Mouse (Mus musculus): ENCODE measurements around the gene Gdf2. TPM values are rescaled to one million over a fixed set of nuclear protein-coding genes. Genes with fewer than 3 reads are reported as not detected.

Gene Gdf2
- polyA plus RNA-seq, 1 experiment from 2014 or later, result not detected

DNA sequence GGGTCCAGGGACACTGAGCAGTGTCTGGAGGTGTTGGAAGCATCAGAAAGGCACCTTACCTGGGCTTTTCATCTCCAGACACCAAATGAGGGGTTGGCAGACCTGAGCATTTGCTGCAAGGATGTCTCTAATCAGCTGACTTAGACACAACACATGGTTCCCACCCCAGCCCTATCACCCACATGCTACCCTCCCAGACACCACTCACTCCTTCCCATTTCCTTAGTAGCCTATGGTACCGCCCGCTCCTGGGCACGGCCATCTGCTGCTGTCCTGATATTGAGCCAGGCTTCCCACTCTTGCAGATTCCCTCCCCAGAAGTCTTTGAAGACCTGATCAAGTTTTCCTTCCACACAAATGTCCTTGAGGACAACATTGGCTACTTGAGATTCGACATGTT lies 17.3 kb downstream of the Gdf2 start:
- CTCF ChIA-PET, result no interaction called here
- POLR2A ChIA-PET, result no interaction called here
- no peak for TF ChIP-seq CTCF (IDR thresholded peaks at IDR 0.05)
- peaks cover 21% of the 10 kb centered on the region for H3K27me3 ChIP-seq
- ATAC-seq, result no peak
- in situ Hi-C loops (cut with MboI; ENCODE audit: low pct_unique_long_range_greater_than_20kb), result loop anchor here (5.0 kb wide), 1 partner anchor 444 kb away; no protein-coding TSS in a partner anchor
- DNase-seq (ENCODE audit: low read depth, low spot score), result no peak

DNA sequence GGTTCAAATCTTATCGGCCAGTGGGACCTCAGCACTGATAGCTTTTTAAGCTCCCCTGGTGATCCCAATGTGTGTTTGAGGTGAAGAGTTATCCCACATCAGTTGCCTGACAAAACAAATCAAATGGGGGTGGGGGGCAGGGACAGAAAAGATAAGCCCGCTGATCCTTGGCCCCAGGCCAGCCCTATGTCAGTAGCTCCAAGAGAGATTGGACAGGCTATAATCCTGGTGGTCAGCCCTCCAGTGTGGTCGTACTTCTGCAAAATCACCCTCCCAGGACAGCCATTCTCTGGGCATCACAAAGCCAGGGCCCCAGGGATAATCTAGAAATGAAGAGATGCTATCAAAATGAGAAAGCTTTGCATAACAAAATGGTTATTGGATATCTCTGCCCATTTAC lies 18.0 kb downstream of the Gdf2 start:
- H3K27me3 ChIP-seq, result peaks cover 21% of the 10 kb centered on the region
- ChIA-PET CTCF (interaction anchor here (1.4 kb wide), 1 partner anchor 14 kb away, joined by 4 read pairs; no protein-coding TSS in a partner anchor), POLR2A (no interaction called here)
- no peak for TF ChIP-seq CTCF (IDR thresholded peaks at IDR 0.05)
- in situ Hi-C loops (cut with MboI; ENCODE audit: low pct_unique_long_range_greater_than_20kb), result loop anchor here (5.0 kb wide), 1 partner anchor 443 kb away; no protein-coding TSS in a partner anchor
- ATAC-seq, result no peak
- DNase-seq (ENCODE audit: low read depth, low spot score), result no peak

DNA sequence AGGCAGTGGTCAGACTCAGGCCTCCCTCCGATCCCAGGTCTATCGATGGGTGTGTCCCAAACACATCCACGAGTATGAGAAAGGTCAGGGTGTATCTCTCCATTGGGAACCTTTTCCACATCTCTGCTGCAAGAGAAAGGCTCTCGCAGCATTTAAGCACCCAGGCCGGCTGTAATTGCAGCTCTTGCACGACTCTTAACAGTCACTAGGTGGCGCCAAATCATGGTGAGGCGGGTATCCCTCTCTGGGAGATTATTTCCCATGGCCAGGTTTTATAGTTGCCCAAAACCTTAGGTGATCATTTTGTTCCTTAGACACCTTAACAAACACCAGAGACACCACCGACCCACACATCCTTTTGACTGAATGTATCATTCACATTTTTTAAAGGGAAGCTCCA lies 18.5 kb downstream of the Gdf2 start:
- no peak for DNase-seq (ENCODE audit: low read depth, low spot score)
- ChIA-PET POLR2A (no interaction called here), CTCF (interaction anchor here (1.4 kb wide), 1 partner anchor 14 kb away, joined by 4 read pairs; no protein-coding TSS in a partner anchor)
- TF ChIP-seq CTCF (IDR thresholded peaks at IDR 0.05), result no peak
- peaks cover 21% of the 10 kb centered on the region for H3K27me3 ChIP-seq
- in situ Hi-C loops (cut with MboI; ENCODE audit: low pct_unique_long_range_greater_than_20kb), result loop anchor here (5.0 kb wide), 1 partner anchor 443 kb away; no protein-coding TSS in a partner anchor
- no peak for ATAC-seq

DNA sequence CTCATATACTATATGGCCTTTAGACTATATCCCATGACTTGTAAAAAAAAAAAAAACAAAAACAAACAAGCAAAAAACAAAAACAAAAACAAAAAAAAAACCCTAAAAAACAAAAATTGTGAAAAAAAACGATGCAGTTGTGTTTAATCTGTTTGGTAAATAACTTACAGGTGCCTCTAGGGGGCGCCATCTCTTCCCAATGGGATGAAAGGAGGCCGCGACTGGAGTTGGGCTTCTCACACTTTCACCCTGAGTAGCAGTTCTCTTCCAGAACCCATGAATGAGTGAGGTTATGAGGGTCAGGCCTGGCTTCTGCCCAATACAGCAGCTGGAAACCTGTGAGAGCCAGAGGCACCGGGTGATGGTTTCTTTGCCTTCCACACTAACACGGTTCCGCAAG lies 24.8 kb downstream of the Gdf2 start:
- no peak for TF ChIP-seq CTCF (IDR thresholded peaks at IDR 0.05)
- no peak for ATAC-seq
- POLR2A ChIA-PET, result no interaction called here
- CTCF ChIA-PET, result no interaction called here
- in situ Hi-C loops (cut with MboI; ENCODE audit: low pct_unique_long_range_greater_than_20kb), result loop anchor here (10.0 kb wide), 1 partner anchor 139 kb away; the partner anchor contains the start of gene A630023A22Rik
- peaks cover 5% of the 10 kb centered on the region for H3K27me3 ChIP-seq
- DNase-seq (ENCODE audit: low read depth, low spot score), result no peak

DNA sequence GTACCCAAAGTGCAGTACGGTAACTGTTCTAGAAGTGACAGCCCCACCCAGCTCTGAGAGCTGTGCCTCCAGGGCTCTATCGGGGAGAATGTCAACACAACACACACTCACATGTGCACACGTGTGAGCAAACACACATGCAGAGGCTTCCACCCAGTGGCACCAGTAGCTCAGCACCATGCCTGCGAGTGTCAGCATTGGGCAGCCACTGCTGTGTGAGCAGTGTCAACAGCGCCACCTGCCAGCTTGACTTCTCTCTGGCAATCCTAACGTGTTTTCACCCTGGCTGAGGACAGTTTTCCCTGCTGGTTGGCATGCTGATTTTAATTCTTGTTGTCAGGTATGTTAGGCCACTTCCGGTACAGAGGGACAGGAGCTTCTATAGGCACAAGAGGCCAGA lies 31.8 kb downstream of the Gdf2 start:
- no peak for DNase-seq (ENCODE audit: low read depth, low spot score)
- CTCF ChIA-PET, result no interaction called here
- in situ Hi-C loops (cut with MboI; ENCODE audit: low pct_unique_long_range_greater_than_20kb), result no loop called here
- ATAC-seq, result no peak
- peaks cover 20% of the 10 kb centered on the region for H3K27me3 ChIP-seq
- no peak for TF ChIP-seq CTCF (IDR thresholded peaks at IDR 0.05)
- POLR2A ChIA-PET, result no interaction called here

DNA sequence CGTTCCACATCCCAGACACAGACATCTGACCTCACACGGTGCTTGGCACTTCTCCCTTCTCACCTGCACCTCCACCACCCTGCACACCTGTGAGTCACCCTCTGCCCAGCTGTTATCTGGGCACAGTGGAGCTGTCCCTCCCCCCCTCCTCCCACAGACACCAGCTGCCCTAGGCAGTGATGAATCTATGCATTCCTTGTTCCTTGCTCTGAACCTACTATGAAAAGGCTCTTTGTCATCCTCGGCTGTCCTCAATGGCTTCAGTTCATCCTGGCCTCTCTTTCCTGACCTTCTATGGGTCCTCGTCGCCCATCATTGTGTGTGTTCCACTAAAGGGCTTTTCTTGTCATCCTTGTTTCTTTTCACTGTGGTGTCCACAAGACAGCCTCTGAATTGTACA lies 33.9 kb downstream of the Gdf2 start:
- in situ Hi-C loops (cut with MboI; ENCODE audit: low pct_unique_long_range_greater_than_20kb), result no loop called here
- CTCF ChIA-PET, result no interaction called here
- POLR2A ChIA-PET, result no interaction called here
- DNase-seq (ENCODE audit: low read depth, low spot score), result no peak
- ATAC-seq, result no peak
- peaks cover 33% of the 10 kb centered on the region for H3K27me3 ChIP-seq
- TF ChIP-seq CTCF (IDR thresholded peaks at IDR 0.05), result no peak

DNA sequence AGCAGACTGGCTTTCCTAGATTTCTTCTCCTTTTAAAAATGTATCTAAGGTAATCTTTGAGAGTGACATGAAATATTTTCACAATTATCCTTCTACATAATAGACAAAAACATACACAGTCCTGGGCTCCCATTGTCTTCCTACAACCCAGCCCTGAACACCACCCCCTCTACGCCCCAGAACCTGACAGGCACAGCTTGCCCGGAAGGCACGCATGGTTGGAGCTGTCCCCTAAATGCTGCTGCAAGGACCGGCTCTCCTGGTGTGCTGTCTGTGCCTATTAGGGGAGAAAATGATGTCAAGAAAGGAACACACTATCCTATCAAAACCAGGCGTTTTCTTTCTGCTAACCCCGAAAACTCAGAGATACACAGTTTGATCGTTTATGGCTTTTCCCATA lies 36.9 kb downstream of the Gdf2 start:
- POLR2A ChIA-PET, result interaction anchor here (0.6 kb wide), 1 partner anchor 11 kb away, joined by 3 read pairs; no protein-coding TSS in a partner anchor
- ATAC-seq, result no peak

DNA sequence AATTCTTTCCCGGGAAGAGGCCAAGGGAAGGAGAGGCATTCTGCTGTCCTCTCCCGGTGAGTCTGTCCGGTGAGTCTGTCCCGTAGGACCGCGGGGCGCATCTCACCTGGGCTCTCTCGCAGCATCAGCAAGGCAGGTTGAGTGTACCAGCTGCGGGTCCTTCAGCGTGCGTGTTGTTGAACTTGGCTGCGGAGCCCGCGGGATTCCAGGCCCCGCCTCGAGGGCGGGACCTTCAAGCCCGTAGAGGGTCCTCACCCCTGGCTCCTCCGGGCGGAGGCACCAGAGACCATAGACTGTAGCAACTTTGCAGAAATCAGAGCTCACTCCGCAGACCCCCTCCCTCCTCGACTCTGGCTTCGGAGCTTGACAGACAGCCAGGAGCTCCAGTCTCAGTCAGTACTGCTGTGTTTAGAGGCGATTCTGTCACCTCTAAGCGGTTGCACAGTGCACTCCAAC lies 37.8 kb downstream of the Gdf2 start, which contains the start of gene Zfp488:
Gene Zfp488, minus strand, starts transcription at position 161 of the 456 bp plus-strand sequence.
- POLR2A ChIA-PET, result no interaction called here
- ATAC-seq, result no peak
- CTCF ChIA-PET, result interaction anchor here (1.4 kb wide), 1 partner anchor 16 kb away, joined by 4 read pairs; no protein-coding TSS in a partner anchor
- TF ChIP-seq CTCF (IDR thresholded peaks at IDR 0.05), result no peak
- in situ Hi-C loops (cut with MboI; ENCODE audit: low pct_unique_long_range_greater_than_20kb), result no loop called here
- H3K27me3 ChIP-seq, result peaks cover 20% of the 10 kb centered on the region
- no peak for DNase-seq (ENCODE audit: low read depth, low spot score)

More for the DNA sequence above, 36.9 kb downstream of the Gdf2 start:
- no peak for TF ChIP-seq CTCF (IDR thresholded peaks at IDR 0.05)
- CTCF ChIA-PET, result interaction anchor here (1.4 kb wide), 1 partner anchor 17 kb away, joined by 4 read pairs; no protein-coding TSS in a partner anchor
- DNase-seq (ENCODE audit: low read depth, low spot score), result no peak
- H3K27me3 ChIP-seq, result peaks cover 23% of the 10 kb centered on the region
- in situ Hi-C loops (cut with MboI; ENCODE audit: low pct_unique_long_range_greater_than_20kb), result no loop called here

DNA sequence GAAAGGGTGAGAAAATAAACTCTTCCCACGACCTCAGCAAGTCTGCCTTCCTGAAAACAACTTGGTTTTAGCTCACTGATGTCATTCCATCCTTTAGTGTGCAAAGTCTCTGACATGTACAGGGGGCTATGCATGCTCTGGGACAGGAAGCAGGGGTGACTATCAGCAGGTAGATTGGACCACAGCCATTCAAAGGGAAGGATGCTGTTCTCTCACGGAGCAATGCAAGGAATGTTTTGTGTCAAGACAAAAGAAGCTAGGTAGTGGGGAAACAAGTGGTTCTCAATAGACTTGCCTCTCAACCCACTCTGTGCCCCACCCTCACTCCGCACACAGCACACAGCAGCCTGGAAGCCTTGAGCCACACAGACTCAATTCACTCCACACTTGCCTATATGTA lies 48.4 kb downstream of the Gdf2 start:
- in situ Hi-C loops (cut with MboI; ENCODE audit: low pct_unique_long_range_greater_than_20kb), result no loop called here

DNA sequence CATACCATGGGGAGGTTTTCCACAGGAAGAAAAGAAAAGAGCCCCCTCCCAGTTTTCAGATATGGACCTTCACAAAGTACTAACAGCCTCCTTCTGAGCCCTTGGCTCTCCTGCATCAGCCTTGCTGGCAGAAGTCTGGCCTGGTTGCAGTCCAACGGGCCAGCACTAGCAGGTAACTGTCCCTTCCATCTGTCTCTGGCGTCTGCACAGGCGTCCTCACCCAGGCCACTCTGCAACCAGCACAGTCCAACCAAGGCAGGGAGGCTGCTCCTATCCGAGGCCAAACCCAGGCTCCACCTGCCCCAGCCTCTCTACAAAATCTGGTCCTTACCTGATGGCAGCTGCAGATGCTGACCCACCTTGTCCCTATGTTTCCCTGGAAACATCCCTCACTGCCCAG lies 51.1 kb downstream of the Gdf2 start:
- TF ChIP-seq CTCF (IDR thresholded peaks at IDR 0.05), result no peak
- in situ Hi-C loops (cut with MboI; ENCODE audit: low pct_unique_long_range_greater_than_20kb), result no loop called here
- no peak for ATAC-seq
- DNase-seq (ENCODE audit: low read depth, low spot score), result no peak
- H3K27me3 ChIP-seq, result no peaks in the 10 kb centered on the region
- POLR2A ChIA-PET, result no interaction called here
- CTCF ChIA-PET, result no interaction called here

More for the DNA sequence above, 48.4 kb downstream of the Gdf2 start:
- no peak for ATAC-seq
- POLR2A ChIA-PET, result interaction anchor here (0.6 kb wide), 1 partner anchor 12 kb away, joined by 3 read pairs; no protein-coding TSS in a partner anchor
- no peaks in the 10 kb centered on the region for H3K27me3 ChIP-seq
- no peak for DNase-seq (ENCODE audit: low read depth, low spot score)
- CTCF ChIA-PET, result no interaction called here
- TF ChIP-seq CTCF (IDR thresholded peaks at IDR 0.05), result no peak

DNA sequence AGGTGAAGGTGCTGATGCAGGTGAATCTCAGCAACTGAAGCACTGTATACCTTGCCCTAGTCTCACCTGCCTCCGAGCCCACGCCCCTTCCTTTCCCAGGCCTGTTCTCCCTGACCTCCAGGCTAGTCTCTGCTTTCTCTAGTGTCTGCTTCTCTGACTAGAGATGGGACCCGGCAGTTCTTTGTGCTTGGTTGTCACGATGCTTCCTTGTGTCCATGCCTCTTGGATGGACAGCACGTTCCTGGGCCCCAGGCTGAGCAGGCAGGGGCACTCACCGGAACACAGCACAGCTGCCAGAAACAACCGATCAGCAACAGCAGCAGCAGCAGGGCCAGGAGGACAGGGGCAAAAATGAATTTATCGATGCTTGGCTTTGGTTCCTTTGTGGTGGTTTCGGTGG lies 52.2 kb downstream of the Gdf2 start:
- H3K27me3 ChIP-seq, result no peaks in the 10 kb centered on the region
- CTCF ChIA-PET, result no interaction called here
- DNase-seq (ENCODE audit: low read depth, low spot score), result no peak
- ATAC-seq, result no peak
- POLR2A ChIA-PET, result no interaction called here
- TF ChIP-seq CTCF (IDR thresholded peaks at IDR 0.05), result no peak
- in situ Hi-C loops (cut with MboI; ENCODE audit: low pct_unique_long_range_greater_than_20kb), result no loop called here

Measured in Patski (cell line).